Mouse (Mus musculus): ENCODE measurements around the gene Pfkfb2. TPM values are rescaled to one million over a fixed set of nuclear protein-coding genes. Genes with fewer than 3 reads are reported as not detected.

Gene Pfkfb2
- polyA plus RNA-seq, 1 experiment from 2014 or later, result 20.2 TPM

DNA sequence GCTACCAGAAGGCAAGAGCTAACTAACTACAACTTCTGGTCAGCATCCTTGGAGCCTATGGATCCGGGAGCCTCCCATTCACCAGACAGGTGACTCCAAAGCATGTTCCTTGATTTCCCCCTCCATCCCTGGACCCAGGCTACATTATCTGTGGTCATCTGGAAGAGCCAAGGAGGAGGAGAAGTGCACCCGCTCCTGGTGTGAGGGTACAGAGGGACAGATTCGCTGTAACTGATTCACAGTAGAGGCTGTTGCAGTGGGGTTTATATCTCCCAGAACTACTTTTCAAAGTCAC lies 12.9 kb downstream of the Pfkfb2 start:
- 0% methylated on average over 3 of the region's 3 CpGs for WGBS

DNA sequence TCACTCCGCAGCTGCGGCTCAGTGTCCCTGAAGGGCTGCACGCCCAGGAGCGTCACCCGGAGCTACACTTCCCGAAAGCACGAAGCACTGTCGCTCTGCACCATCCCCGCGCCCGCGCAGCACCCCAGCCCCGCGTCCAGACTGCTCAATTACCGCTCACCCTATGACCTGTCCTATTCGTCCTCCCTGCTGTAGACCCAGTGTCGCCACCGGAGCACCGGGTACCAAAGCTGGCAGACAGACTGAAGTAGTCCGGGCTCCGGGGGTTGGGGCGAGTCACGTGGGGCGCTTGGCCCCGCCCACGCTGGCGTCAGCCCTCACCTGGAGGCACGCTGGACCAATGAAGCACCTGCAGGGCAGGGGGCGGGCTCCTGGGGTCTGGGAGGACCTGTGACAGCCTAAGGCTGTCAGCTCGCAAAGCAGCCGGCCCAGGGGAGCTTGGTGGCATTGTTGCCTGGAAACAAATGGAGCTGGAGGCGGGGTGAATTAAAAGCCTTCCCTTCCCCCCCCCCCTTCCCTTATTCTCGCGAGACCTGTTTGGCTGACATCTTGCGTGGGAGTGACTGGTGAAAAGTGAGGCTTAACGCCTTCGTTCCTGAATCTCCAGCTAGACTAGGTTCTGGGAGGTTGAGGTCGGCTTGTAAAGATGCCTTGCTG lies 13.4 kb downstream of the Pfkfb2 start, which contains the start of gene Gm29427:
Gene Gm29427 (minus strand): TSS at position 239 of the 657 bp plus-strand sequence.
- WGBS, result under 1% methylated on average over 38 of the region's 38 CpGs
- Histone ChIP-seq H3K4me1 (replicated peaks) (peaks cover 31% of the 10 kb centered on the region), H3K9me3 (no peaks in the 10 kb centered on the region), H3K27me3 (no peaks in the 10 kb centered on the region), H3K4me2 (peak within 1 kb of the TSS; percentile 86), H3K36me3 (peaks cover 8% of the 10 kb centered on the region), H3K4me3 (peak within 1 kb of the TSS; percentile 93), H3K9ac (peak within 1 kb of the TSS; percentile 96), H3K27ac (replicated peaks) (peak within 1 kb of the TSS; percentile 88)
- ATAC-seq (ENCODE audit: low FRiP score, low read depth), result peak; percentile 96

More for the DNA sequence above, 12.9 kb downstream of the Pfkfb2 start:
- Histone ChIP-seq H3K27me3 (no peaks in the 10 kb centered on the region), H3K4me2 (peak overlapping the region; percentile 86), H3K36me3 (peaks cover 5% of the 10 kb centered on the region), H3K4me3 (peak overlapping the region; percentile 93), H3K27ac (replicated peaks) (peak overlapping the region; percentile 88), H3K9ac (peak overlapping the region; percentile 96), H3K9me3 (no peaks in the 10 kb centered on the region), H3K4me1 (replicated peaks) (peaks cover 34% of the 10 kb centered on the region)
- peak; percentile 6; the same call in 1 of the 2 replicates for ATAC-seq (ENCODE audit: low FRiP score, low read depth)

DNA sequence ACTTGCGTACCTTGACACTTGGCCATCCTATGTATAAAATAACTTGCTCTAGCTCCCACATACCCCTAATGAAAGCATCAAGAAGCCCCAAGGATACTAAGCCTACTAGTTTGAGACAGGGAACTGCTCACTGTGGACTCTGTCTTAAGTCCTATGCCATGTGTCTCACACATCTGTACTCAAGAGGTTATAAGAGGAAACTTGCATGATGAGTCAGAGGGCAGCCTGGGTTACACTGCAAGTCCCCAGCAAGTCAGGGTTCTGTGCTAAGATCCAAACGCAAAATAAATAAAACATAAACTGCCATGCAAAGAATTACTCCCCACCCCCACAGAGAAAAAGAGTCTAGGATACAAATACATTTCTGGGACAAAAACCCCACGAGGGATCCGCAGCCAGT lies 15.0 kb downstream of the Pfkfb2 start:
- Histone ChIP-seq H3K27ac (replicated peaks) (no peak overlapping the region), H3K4me1 (replicated peaks) (peaks cover 26% of the 10 kb centered on the region), H3K27me3 (no peaks in the 10 kb centered on the region), H3K9ac (no peak overlapping the region), H3K9me3 (no peaks in the 10 kb centered on the region), H3K4me2 (peak overlapping the region; percentile 86; the same call in 1 of the 2 replicates), H3K36me3 (peaks cover 9% of the 10 kb centered on the region), H3K4me3 (no peak overlapping the region)
- ATAC-seq (ENCODE audit: low FRiP score, low read depth), result no peak
- WGBS, result 73% methylated on average over 4 of the region's 4 CpGs

DNA sequence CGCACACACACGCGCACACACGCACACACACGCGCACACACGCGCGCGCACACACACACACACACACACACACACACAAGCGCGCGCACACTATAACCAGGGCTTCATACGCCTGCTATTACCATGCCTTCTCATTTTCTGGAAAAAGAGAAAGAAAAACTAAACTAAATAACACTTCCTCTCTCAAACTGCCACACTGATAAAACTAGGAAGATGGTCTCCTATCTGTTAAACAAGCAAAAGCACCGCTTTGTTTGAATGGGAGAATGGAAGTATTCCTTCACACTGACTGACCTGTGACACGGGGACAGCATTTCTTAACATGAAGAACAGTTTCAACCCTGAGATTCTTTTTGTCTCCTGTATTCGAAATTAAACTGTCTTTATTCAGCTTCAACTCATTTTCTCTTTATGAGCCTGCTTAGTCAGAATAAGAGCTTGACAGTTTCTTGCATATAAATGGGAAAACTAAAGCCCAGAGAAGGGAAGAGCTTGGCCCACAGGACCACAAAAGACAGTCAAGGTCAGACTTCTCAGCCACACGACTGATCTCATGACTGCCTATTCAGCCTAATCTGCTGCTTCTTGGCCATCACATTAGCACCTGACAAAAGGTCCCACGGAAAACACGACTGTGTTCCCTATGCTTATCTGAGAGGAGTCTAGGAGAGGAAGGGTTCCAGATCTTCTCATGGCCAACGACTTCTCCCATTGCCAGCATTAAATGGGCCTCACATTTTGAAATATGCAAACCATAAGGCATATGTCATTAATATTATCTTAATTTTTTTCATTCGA lies 18.6 kb downstream of the Pfkfb2 start:
- H3K36me3 ChIP-seq, result peaks cover 37% of the 10 kb centered on the region
- WGBS, result 88% methylated on average over 22 of the region's 22 CpGs
- no peaks in the 10 kb centered on the region for H3K27me3 ChIP-seq
- no peak for ATAC-seq (ENCODE audit: low FRiP score, low read depth)
- H3K4me3 ChIP-seq, result no peak overlapping the region
- peaks cover 16% of the 10 kb centered on the region for H3K4me1 ChIP-seq (replicated peaks)
- H3K4me2 ChIP-seq, result no peak overlapping the region
- H3K9me3 ChIP-seq, result no peaks in the 10 kb centered on the region
- H3K9ac ChIP-seq, result no peak overlapping the region
- H3K27ac ChIP-seq (replicated peaks), result no peak overlapping the region

DNA sequence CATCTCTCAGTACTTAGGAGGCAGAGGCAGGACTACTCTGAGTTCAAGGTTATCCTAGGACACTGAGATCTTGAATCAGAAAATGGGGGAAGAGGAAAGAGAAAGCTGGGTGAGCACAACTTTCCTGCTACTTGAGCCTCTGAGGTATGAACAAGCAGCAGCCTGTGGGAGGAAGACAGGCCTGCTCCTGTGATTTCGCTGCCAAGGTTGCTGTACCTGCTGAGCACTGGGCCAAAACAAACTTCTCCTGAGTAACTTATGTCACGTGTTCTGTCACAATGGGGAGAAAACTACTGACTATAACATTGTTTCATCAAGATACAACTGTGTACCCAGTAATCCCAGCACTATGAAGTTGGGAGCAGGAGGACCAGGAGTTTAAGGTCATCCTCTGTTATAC lies 25.4 kb downstream of the Pfkfb2 start:
- H3K4me2 ChIP-seq, result no peak overlapping the region
- no peaks in the 10 kb centered on the region for H3K4me1 ChIP-seq (replicated peaks)
- H3K27me3 ChIP-seq, result no peaks in the 10 kb centered on the region
- no peak overlapping the region for H3K4me3 ChIP-seq
- no peaks in the 10 kb centered on the region for H3K9me3 ChIP-seq
- no peak for ATAC-seq (ENCODE audit: low FRiP score, low read depth)
- H3K36me3 ChIP-seq, result peaks cover 73% of the 10 kb centered on the region
- no peak overlapping the region for H3K9ac ChIP-seq
- WGBS, result 85% methylated on average over 2 of the region's 2 CpGs
- no peak overlapping the region for H3K27ac ChIP-seq (replicated peaks)

DNA sequence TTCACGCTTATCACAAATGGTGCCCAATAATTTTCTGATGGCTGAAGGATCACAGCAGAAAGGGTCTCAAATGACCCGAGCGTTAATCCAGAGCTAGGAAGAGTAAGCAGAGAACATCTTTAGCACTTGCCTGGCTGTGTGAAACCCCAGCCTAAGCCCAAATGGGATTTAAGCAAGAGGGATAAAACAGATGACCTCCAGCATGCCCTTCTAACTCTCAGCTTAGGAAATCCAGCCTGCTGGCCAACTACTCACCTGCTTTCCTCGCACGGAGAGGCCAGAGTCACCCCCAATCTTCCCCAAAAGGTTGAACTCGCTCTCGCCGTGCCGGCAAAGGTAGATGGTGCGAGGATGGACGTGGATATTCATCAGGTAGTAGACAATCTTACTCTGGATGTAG lies 27.1 kb downstream of the Pfkfb2 start:
- Histone ChIP-seq H3K27ac (replicated peaks) (no peak overlapping the region), H3K4me3 (no peak overlapping the region), H3K9ac (no peak overlapping the region), H3K36me3 (peaks cover 71% of the 10 kb centered on the region), H3K27me3 (no peaks in the 10 kb centered on the region), H3K4me1 (replicated peaks) (no peaks in the 10 kb centered on the region), H3K4me2 (no peak overlapping the region), H3K9me3 (no peaks in the 10 kb centered on the region)
- 96% methylated on average over 11 of the region's 11 CpGs for WGBS
- no peak for ATAC-seq (ENCODE audit: low FRiP score, low read depth)

DNA sequence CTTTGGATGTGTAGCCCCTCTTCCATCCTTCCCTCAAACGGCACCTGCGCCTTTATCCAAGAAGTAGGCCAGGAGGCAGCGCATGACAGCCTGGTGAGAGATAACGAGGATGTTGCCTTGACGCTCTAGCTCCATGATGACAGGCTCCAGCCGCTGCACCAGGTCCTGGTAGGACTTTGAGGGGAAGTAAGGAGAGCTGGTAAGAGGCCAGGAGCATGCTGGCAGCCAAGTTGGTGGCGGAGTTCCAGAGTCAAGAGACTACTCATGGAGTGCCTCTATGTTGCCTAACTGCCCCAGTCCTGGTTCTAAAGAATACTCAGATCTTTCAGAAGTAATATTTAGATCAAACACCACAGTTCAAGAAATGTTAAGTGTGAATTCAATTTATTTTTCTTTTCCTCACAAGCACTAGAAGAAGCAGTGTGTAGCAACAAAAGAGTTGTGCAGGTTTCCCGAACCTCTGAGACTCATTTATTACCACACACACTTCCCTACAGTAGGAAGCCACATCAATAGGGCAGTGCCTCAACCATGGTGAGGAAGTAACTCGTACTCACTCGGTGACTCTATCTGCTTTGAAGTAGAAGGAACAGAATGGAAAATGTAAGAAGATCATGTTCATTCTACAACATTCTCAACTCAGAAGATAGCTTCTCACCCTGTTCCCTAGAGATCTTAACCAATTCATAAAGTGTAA lies 29.0 kb downstream of the Pfkfb2 start:
- 94% methylated on average over 10 of the region's 10 CpGs for WGBS
- no peaks in the 10 kb centered on the region for H3K4me1 ChIP-seq (replicated peaks)
- H3K9me3 ChIP-seq, result no peaks in the 10 kb centered on the region
- H3K27ac ChIP-seq (replicated peaks), result no peak overlapping the region
- no peak overlapping the region for H3K4me3 ChIP-seq
- peaks cover 64% of the 10 kb centered on the region for H3K36me3 ChIP-seq
- no peak for ATAC-seq (ENCODE audit: low FRiP score, low read depth)
- H3K4me2 ChIP-seq, result no peak overlapping the region
- no peak overlapping the region for H3K9ac ChIP-seq
- H3K27me3 ChIP-seq, result no peaks in the 10 kb centered on the region

DNA sequence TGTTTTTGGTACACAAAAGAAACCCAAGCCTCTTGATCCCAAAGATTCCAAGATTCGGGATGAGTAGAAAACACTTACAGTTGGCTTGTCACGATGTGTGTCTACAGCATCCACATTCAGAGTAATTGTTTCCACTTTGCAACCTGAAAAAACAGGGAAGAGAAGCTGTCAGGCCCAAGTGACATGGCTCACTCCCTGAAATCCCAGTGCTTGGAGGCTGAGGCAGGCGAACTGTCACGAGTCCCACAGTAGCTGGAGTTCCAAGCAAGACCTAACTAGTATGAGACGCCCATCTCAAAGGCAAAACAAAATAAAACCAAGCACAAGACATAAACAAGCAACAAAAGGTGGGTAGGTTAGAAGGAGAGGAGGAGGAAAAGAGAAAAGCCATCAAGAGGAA lies 30.5 kb downstream of the Pfkfb2 start:
- Histone ChIP-seq H3K4me1 (replicated peaks) (no peaks in the 10 kb centered on the region), H3K9me3 (no peaks in the 10 kb centered on the region), H3K27me3 (no peaks in the 10 kb centered on the region), H3K9ac (no peak overlapping the region), H3K36me3 (peaks cover 56% of the 10 kb centered on the region), H3K4me3 (no peak overlapping the region), H3K27ac (replicated peaks) (no peak overlapping the region), H3K4me2 (no peak overlapping the region)
- WGBS, result 92% methylated on average over 5 of the region's 5 CpGs
- ATAC-seq (ENCODE audit: low FRiP score, low read depth), result no peak

DNA sequence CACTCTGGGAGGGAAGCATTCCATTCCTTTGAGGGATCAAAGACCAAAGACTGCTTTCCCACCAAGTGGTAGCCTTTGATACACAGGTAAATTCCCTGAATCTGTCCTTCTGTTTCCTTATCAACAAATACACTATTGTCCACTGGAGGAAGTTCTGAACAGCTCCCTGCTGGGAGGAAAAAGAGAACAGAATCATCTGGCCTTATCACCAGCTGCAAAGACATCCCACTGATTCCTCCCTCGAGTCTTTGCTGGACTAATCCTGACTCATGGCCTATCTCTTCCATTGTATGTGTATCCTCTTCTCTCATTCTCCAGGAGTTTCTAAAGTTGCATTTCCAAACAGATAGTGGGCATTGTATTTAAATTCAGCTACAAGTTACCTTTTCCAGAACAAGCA lies 45.1 kb downstream of the Pfkfb2 start:
- Histone ChIP-seq H3K4me3 (no peak overlapping the region), H3K27ac (replicated peaks) (no peak overlapping the region), H3K9me3 (no peaks in the 10 kb centered on the region), H3K4me2 (no peak overlapping the region), H3K4me1 (replicated peaks) (no peaks in the 10 kb centered on the region), H3K27me3 (no peaks in the 10 kb centered on the region), H3K9ac (no peak overlapping the region), H3K36me3 (peaks cover 8% of the 10 kb centered on the region; the same call in 1 of the 2 replicates)
- 57% methylated on average over 1 of the region's 1 CpGs for WGBS
- ATAC-seq (ENCODE audit: low FRiP score, low read depth), result no peak

DNA sequence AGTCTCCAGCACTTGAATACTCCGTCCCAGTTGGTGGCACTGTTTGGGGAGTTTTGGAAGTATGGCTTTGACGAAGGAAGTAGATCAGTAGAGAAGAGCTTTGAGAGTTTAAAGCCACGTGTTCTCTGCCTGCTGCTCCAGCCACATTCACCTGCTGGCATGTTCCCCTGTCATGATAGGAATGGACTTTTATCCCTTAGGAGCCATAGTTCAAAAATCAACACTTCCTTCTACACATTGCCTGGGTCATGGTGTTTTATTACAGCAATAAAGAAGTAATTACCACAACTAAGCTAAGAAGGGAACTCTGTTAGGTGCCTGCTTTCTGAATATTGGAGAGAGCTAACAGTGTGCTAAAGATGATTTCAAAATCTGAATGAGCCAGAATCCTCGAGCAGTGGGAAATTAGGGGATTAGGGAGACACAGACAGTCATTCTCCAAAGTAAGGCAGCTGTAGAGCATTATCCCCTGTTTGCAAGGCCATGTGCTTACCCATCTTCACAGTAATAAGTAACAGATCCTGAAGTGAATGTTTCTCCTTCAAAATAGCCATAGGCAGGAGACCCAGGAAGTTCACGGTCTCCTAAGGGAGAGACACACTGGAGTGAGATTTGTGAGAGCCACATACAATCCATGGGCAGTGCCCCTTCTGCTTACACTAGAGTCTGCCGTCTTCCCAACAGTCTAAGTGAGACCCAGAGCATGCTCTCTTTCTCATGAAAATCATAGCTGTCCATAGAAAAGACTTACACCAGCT lies 47.2 kb downstream of the Pfkfb2 start:
- 80% methylated on average over 6 of the region's 6 CpGs for WGBS
- Histone ChIP-seq H3K9ac (no peak overlapping the region), H3K27me3 (no peaks in the 10 kb centered on the region), H3K27ac (replicated peaks) (no peak overlapping the region), H3K36me3 (no peaks in the 10 kb centered on the region), H3K4me2 (no peak overlapping the region), H3K9me3 (no peaks in the 10 kb centered on the region), H3K4me3 (no peak overlapping the region), H3K4me1 (replicated peaks) (no peaks in the 10 kb centered on the region)
- ATAC-seq (ENCODE audit: low FRiP score, low read depth), result no peak

DNA sequence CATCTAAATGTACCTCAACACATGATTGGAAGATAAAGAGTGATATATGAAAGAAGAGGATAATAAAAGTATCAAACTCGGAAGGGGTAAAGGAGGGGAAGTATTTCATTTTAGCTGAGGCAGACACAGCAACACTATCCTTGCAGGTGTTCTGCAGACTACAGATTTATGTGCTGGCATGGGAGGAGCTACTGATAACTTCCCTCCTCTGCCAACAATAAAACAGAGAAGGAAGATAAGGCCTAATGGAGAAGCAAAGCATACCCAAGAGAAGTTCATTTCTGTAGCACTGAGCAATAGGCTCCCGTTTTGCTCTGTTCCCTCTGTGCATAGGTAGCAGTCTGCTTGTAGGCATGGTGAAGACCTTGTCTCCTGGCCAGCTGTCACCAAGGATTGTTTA lies 48.0 kb downstream of the Pfkfb2 start:
- Histone ChIP-seq H3K9me3 (no peaks in the 10 kb centered on the region), H3K4me2 (no peak overlapping the region), H3K4me3 (no peak overlapping the region), H3K27me3 (no peaks in the 10 kb centered on the region), H3K27ac (replicated peaks) (no peak overlapping the region), H3K9ac (no peak overlapping the region), H3K4me1 (replicated peaks) (no peaks in the 10 kb centered on the region), H3K36me3 (no peaks in the 10 kb centered on the region)
- WGBS, result 76% methylated on average over 2 of the region's 2 CpGs
- ATAC-seq (ENCODE audit: low FRiP score, low read depth), result no peak

Measured in hindbrain, embryonic 15.5 days (tissue).